Mouse (Mus musculus) erythroblast, embryonic 14.5 days (primary cell): ENCODE results near the gene Dmtf1.

Source experiments
- GATA1 ChIP-seq: IDR thresholded peaks from 2 replicates; pipeline ENCODE4 v1.6.1; 2012; ENCODE audit warnings: low read length, inconsistent platforms, mixed read lengths
- TAL1 ChIP-seq: IDR thresholded peaks from 3 replicates; pipeline ENCODE4 v1.6.1; 2012; ENCODE audit warnings: low read length, inconsistent platforms, mixed read lengths

- TF ChIP-seq TAL1 (no peak), GATA1 (no peak)
Measured at GRCm38 (mm10) chr5:9114162-9114561, 47.4 kb downstream of the Dmtf1 start.
